22 mouse cellular contexts compared by ENCODE assay signal in the genomic region with DNA sequence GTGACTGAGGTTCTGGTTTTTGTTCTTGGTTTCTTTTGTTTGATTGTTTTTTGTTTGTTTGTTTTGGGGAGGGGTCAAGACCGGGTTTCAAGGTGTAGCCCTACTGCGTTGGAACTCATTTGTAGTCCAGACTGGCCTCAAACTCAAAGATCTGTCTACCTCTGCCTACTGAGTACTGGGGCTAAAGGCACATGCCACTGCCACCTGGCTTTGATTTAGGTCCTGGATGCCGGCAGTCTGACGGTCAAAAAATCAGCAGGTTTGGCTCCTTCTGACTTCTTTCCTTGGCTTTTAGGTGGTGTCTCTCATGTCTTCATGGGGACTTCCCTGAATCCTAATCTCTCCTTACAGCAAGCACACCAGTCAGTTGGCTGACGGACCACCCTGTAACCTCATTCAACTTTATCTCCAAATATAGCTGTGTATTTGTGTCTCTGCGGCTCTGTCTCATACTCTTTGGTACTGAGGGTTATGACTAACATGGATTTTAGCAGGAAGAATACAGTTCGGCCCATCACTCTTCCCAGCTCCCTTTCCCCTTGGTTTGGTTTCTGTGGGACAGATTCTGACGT. TPM values are rescaled to one million over a fixed set of nuclear protein-coding genes. Genes with fewer than 3 reads are reported as not detected.
DNase-seq lines count a peak whose midpoint lies in the region; ATAC-seq and TF ChIP-seq lines count a peak whose summit lies in the region.
"Had no signal": no experiment of that assay in that cellular context is flagged by ENCODE, and none has a peak within 500 bp of the region (broad histone marks: within the 10 kb centered on the region; RNA-seq: fewer than 3 reads in every experiment).

No protein-coding gene starts in this region.

- peaks cover 25% of the 10 kb centered on the region for H3K36me3 ChIP-seq in heart, embryonic 13.5 days
- peaks cover 45% of the 10 kb centered on the region for H3K36me3 ChIP-seq in liver, embryonic 13.5 days
- H3K36me3 ChIP-seq in stomach, postnatal 0 days (ENCODE audit: control insufficient read depth, insufficient read depth, low read length), result no peaks in the 10 kb centered on the region
- H3K36me3 ChIP-seq in thymus, adult 2 months (ENCODE audit: control insufficient read depth, insufficient read depth, low read length), result no peaks in the 10 kb centered on the region
- H3K36me3 ChIP-seq: forebrain, embryonic 15.5 days; hindbrain, embryonic 15.5 days; intestine, embryonic 15.5 days; midbrain, embryonic 15.5 days had no signal

- H3K9me3 ChIP-seq in heart, embryonic 13.5 days, result no peaks in the 10 kb centered on the region
- no peaks in the 10 kb centered on the region for H3K9me3 ChIP-seq in liver, embryonic 13.5 days (replicated peaks)
- no peaks in the 10 kb centered on the region for H3K9me3 ChIP-seq in stomach, postnatal 0 days (ENCODE audit: control insufficient read depth, low read length)
- H3K9me3 ChIP-seq: forebrain, embryonic 15.5 days; hindbrain, embryonic 15.5 days; intestine, embryonic 15.5 days; midbrain, embryonic 15.5 days had no signal

- intact Hi-C loops in heart, postnatal 10 days (cut with DNase I), result no loop called here

- peak; percentile 13 to 68 for DNase-seq in adrenal gland, adult (ENCODE audit: inconsistent age in 2 of 2, low spot score in 1 of 2)
- DNase-seq in adrenal gland, postnatal 36 days, result no peak
- DNase-seq in heart, postnatal 10 days, result no peak
- no peak for DNase-seq in liver, embryonic 13.5 days
- DNase-seq in stomach, postnatal 0 days (ENCODE audit: low spot score), result no peak
- no peak for DNase-seq in thymus, adult 2 months
- DNase-seq in layer of hippocampus, postnatal 14 days (ENCODE audit: low spot score in 2 of 2), result no peak
- DNase-seq: adrenal gland, postnatal 14 days; cerebellum, adult 9-11 months; gastrocnemius, postnatal 14 days; kidney, postnatal 4 days; layer of hippocampus, adult 9-11 months; thymus, postnatal 4 days had no signal

- no peaks in the 10 kb centered on the region for H3K27me3 ChIP-seq in heart, embryonic 13.5 days (replicated peaks)
- no peaks in the 10 kb centered on the region for H3K27me3 ChIP-seq in liver, embryonic 13.5 days
- H3K27me3 ChIP-seq in stomach, postnatal 0 days (ENCODE audit: control insufficient read depth, insufficient read depth, low read length), result no peaks in the 10 kb centered on the region
- H3K27me3 ChIP-seq in thymus, adult 2 months (ENCODE audit: control insufficient read depth, insufficient read depth, low read length), result no peaks in the 10 kb centered on the region
- H3K27me3 ChIP-seq: forebrain, embryonic 15.5 days; hindbrain, embryonic 15.5 days; intestine, embryonic 15.5 days; midbrain, embryonic 15.5 days; neural tube, embryonic 15.5 days had no signal

- TF ChIP-seq CTCF in stomach, postnatal 0 days (IDR thresholded peaks at IDR 0.05; ENCODE audit: low read depth), result 0 out of 2 replicates have a peak, but pooled peaks have one; percentile 2
- TF ChIP-seq CTCF in thymus, adult 2 months (IDR thresholded peaks at IDR 0.05; ENCODE audit: borderline replicate concordance, control insufficient read depth, extremely low read depth, insufficient read depth, low read length, poor library complexity), result no peak

- no peak overlapping the region for H3K27ac ChIP-seq in heart, embryonic 13.5 days (replicated peaks)
- H3K27ac ChIP-seq in liver, embryonic 13.5 days, result peak overlapping the region; percentile 97
- no peak overlapping the region for H3K27ac ChIP-seq in stomach, postnatal 0 days (replicated peaks)
- no peak overlapping the region for H3K27ac ChIP-seq in thymus, adult 2 months (ENCODE audit: control insufficient read depth, insufficient read depth, low read length)
- H3K27ac ChIP-seq: forebrain, embryonic 15.5 days; hindbrain, embryonic 15.5 days; intestine, embryonic 15.5 days; midbrain, embryonic 15.5 days; neural tube, embryonic 15.5 days had no signal

- H3K4me3 ChIP-seq in heart, embryonic 13.5 days, result peak overlapping the region; percentile 26; the same call in 1 of the 2 replicates
- peak overlapping the region; percentile 82 for H3K4me3 ChIP-seq in liver, embryonic 13.5 days (replicated peaks)
- no peak overlapping the region for H3K4me3 ChIP-seq in stomach, postnatal 0 days (ENCODE audit: low read depth, low read length)
- no peak overlapping the region for H3K4me3 ChIP-seq in thymus, adult 2 months (ENCODE audit: control insufficient read depth, insufficient read depth, low read length)
- H3K4me3 ChIP-seq: forebrain, embryonic 15.5 days; hindbrain, embryonic 15.5 days; intestine, embryonic 15.5 days; midbrain, embryonic 15.5 days; myocyte; neural tube, embryonic 15.5 days had no signal

- WGBS in heart, embryonic 13.5 days, result 79% methylated on average over 8 of the region's 8 CpGs
- WGBS in liver, embryonic 13.5 days (ENCODE audit: insufficient replicate concordance), result 35% methylated on average over 8 of the region's 8 CpGs
- WGBS in stomach, postnatal 0 days, result 72% methylated on average over 8 of the region's 8 CpGs
- 95% methylated on average over 8 of the region's 8 CpGs for WGBS in thymus, adult 2 months

- ATAC-seq in heart, embryonic 13.5 days (ENCODE audit: extremely low read depth, insufficient number of reproducible peaks, low FRiP score, low TSS enrichment), result no peak
- no peak for ATAC-seq in liver, embryonic 13.5 days (ENCODE audit: low read depth)
- no peak for ATAC-seq in stomach, postnatal 0 days (ENCODE audit: low FRiP score, low TSS enrichment)
- ATAC-seq: activated CD4-positive, CD25-positive, alpha-beta regulatory T cell, adult 4 months; forebrain, embryonic 15.5 days; intestine, embryonic 15.5 days; lung, postnatal 0 days; midbrain, embryonic 15.5 days had no signal

- peaks cover 32% of the 10 kb centered on the region for H3K4me1 ChIP-seq in heart, embryonic 13.5 days
- H3K4me1 ChIP-seq in liver, embryonic 13.5 days (replicated peaks), result peaks cover 68% of the 10 kb centered on the region
- H3K4me1 ChIP-seq in stomach, postnatal 0 days (replicated peaks; ENCODE audit: control insufficient read depth, insufficient read depth), result no peaks in the 10 kb centered on the region
- H3K4me1 ChIP-seq in thymus, adult 2 months (replicated peaks; ENCODE audit: control insufficient read depth, insufficient read depth, low read length), result peaks cover 11% of the 10 kb centered on the region

- peak overlapping the region; percentile 42; the same call in 1 of the 2 replicates for H3K4me2 ChIP-seq in heart, embryonic 13.5 days
- H3K4me2 ChIP-seq in liver, embryonic 13.5 days, result peak overlapping the region; percentile 91
- H3K4me2 ChIP-seq in stomach, postnatal 0 days (replicated peaks; ENCODE audit: low read depth), result no peak overlapping the region
- H3K4me2 ChIP-seq: forebrain, embryonic 15.5 days; hindbrain, embryonic 15.5 days; intestine, embryonic 15.5 days; midbrain, embryonic 15.5 days; neural tube, embryonic 15.5 days had no signal

- TF ChIP-seq EP300 in stomach, postnatal 0 days (optimal IDR thresholded peaks at IDR 0.05), result no peak

- H3K9ac ChIP-seq in heart, embryonic 13.5 days, result peak overlapping the region; percentile 7; the same call in 1 of the 2 replicates
- peak overlapping the region; percentile 93 for H3K9ac ChIP-seq in liver, embryonic 13.5 days
- no peak overlapping the region for H3K9ac ChIP-seq in stomach, postnatal 0 days (ENCODE audit: low read length)
- H3K9ac ChIP-seq: forebrain, embryonic 15.5 days; hindbrain, embryonic 15.5 days; intestine, embryonic 15.5 days; midbrain, embryonic 15.5 days; neural tube, embryonic 15.5 days had no signal

- TF ChIP-seq POLR2A in thymus, adult 2 months (IDR thresholded peaks at IDR 0.05; ENCODE audit: control insufficient read depth, extremely low read depth, insufficient read depth, low read length, poor library complexity), result no peak

RNA-seq across cellular contexts. Expression of a gene that starts 4.1 kb away (rescaled TPM):
- total RNA-seq in adrenal gland, postnatal 36 days (2021), result 100 to 1,000 TPM; 193 to 249 TPM
- polyA plus RNA-seq in heart, embryonic 13.5 days (2015; fragmentation: Nextera tagmentation; extraction: Ambion mirVana), result 101 and 108 TPM in 2 replicates
- total RNA-seq in heart, postnatal 10 days (2021), result 100 to 1,000 TPM; 133 to 156 TPM
- 109 and 110 TPM in 2 replicates for polyA plus RNA-seq in liver, embryonic 13.5 days (2015; fragmentation: Nextera tagmentation; extraction: Ambion mirVana)
- polyA plus RNA-seq in stomach, postnatal 0 days (2015; fragmentation: Nextera tagmentation; extraction: Ambion mirVana), result 95.1 and 99.6 TPM in 2 replicates
- polyA plus RNA-seq in thymus, adult 2 months (2012; rRNA removed), result 104 and 108 TPM in 2 replicates
- 10 to 100 TPM; 57.1 to 66.8 TPM for total RNA-seq in layer of hippocampus, postnatal 14 days (2021)

RNA-seq across cellular contexts. Expression of a gene that starts 4.5 kb away (rescaled TPM):
- total RNA-seq in adrenal gland, postnatal 36 days (2021), result 10 to 100 TPM; 73.3 to 97.3 TPM
- 34.5 and 37.4 TPM in 2 replicates for polyA plus RNA-seq in heart, embryonic 13.5 days (2015; fragmentation: Nextera tagmentation; extraction: Ambion mirVana)
- 10 to 100 TPM; 30.0 to 32.0 TPM for total RNA-seq in heart, postnatal 10 days (2021)
- polyA plus RNA-seq in liver, embryonic 13.5 days (2015; fragmentation: Nextera tagmentation; extraction: Ambion mirVana), result 105 and 112 TPM in 2 replicates
- polyA plus RNA-seq in stomach, postnatal 0 days (2015; fragmentation: Nextera tagmentation; extraction: Ambion mirVana), result 16.2 and 16.8 TPM in 2 replicates
- 10.6 and 10.7 TPM in 2 replicates for polyA plus RNA-seq in thymus, adult 2 months (2012; rRNA removed)
- 10 to 100 TPM; 19.5 to 22.1 TPM for total RNA-seq in layer of hippocampus, postnatal 14 days (2021)

Comparison
In these comparisons a context has a peak if more than half of its experiments do, and no peak if none do; other contexts are left out.
1. DNase-seq: peak in adrenal gland, adult (2 of 2); none in adrenal gland, postnatal 36 days (0 of 2), heart, postnatal 10 days (0 of 2), liver, embryonic 13.5 days (single experiment), stomach, postnatal 0 days (single experiment), thymus, adult 2 months (single experiment) and layer of hippocampus, postnatal 14 days (0 of 2).
2. H3K4me3 ChIP-seq: peak in heart, embryonic 13.5 days (single experiment) and liver, embryonic 13.5 days (single experiment); none in stomach, postnatal 0 days (single experiment) and thymus, adult 2 months (single experiment).